Mouse (Mus musculus): ENCODE measurements around the gene Gm14440.
"Not testable (repeated sequence)": the region's sequence is repeated elsewhere in the genome, so short reads cannot be mapped to it uniquely, and the experiment has no call there.

The Gm14440 gene

DNA sequence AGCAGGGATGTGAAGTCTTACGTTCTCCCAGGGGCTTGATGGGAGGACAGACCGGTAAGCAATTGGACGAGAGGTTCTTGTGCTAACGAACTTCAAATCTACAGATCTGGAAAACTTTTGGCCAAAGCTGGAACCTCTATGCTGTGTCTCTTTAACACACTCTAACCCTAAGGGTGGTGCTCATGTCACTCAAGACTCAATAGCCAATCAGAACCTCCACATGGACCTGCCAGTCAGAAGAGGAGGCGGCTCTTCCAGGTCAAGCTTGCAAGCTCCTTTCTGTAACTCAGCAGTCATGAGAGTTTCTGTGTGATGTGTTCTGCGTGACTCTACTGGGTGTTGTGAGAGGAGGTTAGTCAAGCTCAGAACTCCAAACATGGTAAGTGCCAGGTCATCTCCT is at the start of gene Gm14440:
TSS of gene Gm14440 (plus strand) at position 301 of the 400 bp plus-strand sequence.
- DNase-seq (ENCODE audit: low read depth, low spot score): not testable (repeated sequence)

Data from WW6 (cell line).